Mouse (Mus musculus): ENCODE data around the gene Zkscan8. TPM values are rescaled to one million over a fixed set of nuclear protein-coding genes. Genes with fewer than 3 reads are reported as not detected.
"Not testable (repeated sequence)": the region's sequence is repeated elsewhere in the genome, so short reads cannot be mapped to it uniquely, and the experiment has no call there.

Gene Zkscan8
- 10 to 100 TPM; 27.8 to 30.2 TPM for total RNA-seq (2021)
- long read RNA-seq, experiment 1, partial matches to known transcripts, result 0 of 1 reads
- long read RNA-seq, experiment 1, other reads (novel, unspliced or antisense), result 1 of 1 reads
- long read RNA-seq, experiment 2, partial matches to known transcripts, result 0 of 1 reads
- long read RNA-seq, experiment 2, other reads (novel, unspliced or antisense), result 1 of 1 reads

DNA sequence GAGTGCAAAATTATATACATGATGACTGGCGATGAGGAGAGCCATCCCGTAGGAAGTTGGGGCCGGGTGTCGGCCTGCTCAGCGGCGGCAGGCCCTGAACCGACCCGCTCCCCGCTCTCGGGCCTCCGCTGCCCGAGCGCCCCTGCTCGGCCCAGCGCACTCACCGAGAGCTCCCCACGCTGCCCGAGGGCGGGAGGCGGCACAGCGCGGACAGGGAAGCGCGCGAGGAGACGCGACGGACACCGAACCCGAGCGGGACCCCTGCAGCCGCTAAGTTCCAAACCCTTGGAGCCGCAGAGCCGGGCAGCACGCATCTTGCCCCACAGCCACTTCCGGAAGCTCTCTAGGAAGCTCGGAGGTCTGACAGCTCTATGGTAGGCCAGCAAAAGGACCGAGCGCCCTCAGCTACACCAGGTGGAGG lies at the start of gene Zkscan8:
Gene Zkscan8, minus strand, starts transcription at position 340 of the 421 bp plus-strand sequence.
- peak; percentile 60 to 81 for DNase-seq (ENCODE audit: low spot score in 2 of 2)

- no peak for DNase-seq (ENCODE audit: low spot score in 2 of 2)
These were observed 28.9 kb upstream of the Zkscan8 start, which contains the start of gene Olfr1535 for GRCm38 (mm10) chr13:21559793-21560192. Olfr1535 (minus strand) TSS chr13:21559893.

GRCm38 (mm10) chr13:21550416-21551110 lies 19.6 kb upstream of the Zkscan8 start:
- DNase-seq (ENCODE audit: low spot score in 2 of 2), result no peak

DNA sequence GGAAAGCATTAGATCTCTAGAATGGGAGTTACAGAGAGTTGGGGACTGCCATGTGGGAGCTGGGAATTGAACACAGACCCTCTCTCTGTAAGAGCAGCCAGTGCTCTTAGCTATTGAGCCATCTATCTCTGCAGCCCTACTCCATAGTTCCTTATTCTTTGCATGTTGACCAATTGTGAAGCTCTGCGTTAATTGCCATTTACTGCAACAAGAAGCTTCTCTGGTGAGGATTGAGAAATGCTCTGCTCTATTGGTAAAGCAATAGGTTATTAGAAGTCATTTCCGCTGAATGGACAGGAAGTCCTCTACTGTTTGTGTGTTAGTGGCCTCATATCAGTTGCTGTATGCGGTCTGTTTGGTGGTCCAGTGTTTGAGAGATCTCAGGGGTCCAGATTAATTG lies 18.6 kb upstream of the Zkscan8 start:
- no peak for DNase-seq (ENCODE audit: low spot score in 2 of 2)

DNA sequence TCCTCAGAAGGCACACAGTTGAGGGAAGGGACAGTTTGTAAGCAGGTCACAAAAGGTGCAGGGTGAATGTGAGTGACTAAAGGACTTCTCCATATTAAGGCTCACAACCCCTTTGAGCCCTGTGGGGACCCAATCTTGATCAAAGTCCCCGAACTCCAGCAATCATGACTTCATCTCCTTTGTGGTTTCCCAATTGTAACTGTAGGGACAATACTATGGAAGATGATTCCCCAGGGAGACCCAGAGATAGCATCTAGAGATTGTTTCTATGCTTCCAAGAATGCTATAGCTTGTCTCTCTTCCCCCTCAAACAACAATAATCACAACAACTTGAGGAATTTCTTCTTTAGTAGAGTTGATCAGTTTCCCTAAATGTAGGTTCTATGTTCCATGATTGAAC lies 11.8 kb upstream of the Zkscan8 start, which contains the start of gene Olfr1366:
Gene Olfr1366, minus strand, starts transcription at position 101 of the 400 bp plus-strand sequence.
- no peak for DNase-seq (ENCODE audit: low spot score in 2 of 2)

DNA sequence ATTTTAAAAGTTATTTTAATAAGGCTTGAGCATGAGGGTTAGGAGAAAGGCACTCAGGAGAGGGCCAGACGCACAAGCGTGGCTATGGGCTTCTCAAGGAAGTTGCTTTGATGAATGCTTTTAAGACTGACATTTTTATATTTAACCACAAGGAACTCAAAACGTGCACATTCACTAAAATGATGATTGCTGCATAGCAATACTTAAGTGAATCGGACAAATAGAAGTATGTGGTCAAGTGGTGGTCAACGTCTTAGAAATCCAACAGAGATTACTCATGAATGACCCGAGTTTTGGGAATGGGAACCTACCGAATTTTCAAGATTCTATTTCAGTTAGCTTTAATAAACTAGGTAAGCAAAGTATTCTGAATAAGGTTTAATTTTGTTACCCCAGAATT lies 784 bp downstream of the Zkscan8 start:
- DNase-seq (ENCODE audit: low spot score in 2 of 2), result no peak

DNA sequence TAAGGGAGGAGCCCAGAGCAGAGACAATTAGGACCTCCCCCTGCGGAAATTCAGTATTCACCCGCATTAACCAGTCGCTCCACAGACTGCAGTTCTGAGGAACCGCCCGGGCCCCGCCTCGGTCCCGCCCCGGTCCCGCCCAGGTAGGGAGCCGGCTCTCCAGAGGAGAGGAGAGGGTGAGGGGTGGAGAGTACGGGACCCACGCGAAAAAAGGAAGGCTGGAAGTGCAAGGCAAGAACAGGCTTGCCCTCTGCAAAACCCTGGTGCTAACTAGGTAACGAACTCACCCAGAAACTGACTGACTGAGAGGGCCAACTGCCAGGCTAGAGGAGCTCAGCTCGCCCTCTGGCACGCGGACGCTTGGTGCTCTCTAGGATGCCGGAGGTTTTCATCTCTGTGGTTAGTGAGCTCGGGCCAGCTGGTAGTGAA lies 24.7 kb downstream of the Zkscan8 start:
- peak; percentile 67 to 77 for DNase-seq (ENCODE audit: low spot score in 2 of 2)

DNA sequence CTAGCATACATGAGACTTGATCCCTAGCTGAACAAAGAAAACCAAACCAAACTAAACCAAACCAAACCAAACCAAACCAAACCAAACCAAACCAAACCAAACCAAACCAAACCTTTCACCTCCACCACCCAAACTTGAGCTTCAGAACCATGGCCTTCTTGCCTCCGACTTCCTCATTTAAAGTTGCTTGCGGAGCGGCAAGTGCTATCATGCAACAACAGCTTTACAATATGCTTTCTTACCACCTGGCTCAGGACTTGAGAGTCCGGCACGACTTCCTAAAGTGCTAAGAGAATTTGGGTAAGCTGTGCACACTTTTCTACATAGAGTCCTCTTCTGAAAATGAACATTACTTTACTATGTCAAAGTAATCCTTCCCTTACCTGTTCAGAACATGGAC lies 28.6 kb downstream of the Zkscan8 start:
- DNase-seq (ENCODE audit: low spot score in 2 of 2), result no peak

- not testable (repeated sequence) for DNase-seq (ENCODE audit: low spot score in 2 of 2)
These were observed 29.7 kb downstream of the Zkscan8 start, which contains the start of gene Gm11273 for GRCm38 (mm10) chr13:21501182-21501581. Gm11273 (minus strand) TSS chr13:21501418.

- no peak for DNase-seq (ENCODE audit: low spot score in 2 of 2)
These were observed 35.8 kb downstream of the Zkscan8 start, which contains the start of gene AK157302 for GRCm38 (mm10) chr13:21495080-21495479. AK157302 (plus strand) TSS chr13:21495223.

DNA sequence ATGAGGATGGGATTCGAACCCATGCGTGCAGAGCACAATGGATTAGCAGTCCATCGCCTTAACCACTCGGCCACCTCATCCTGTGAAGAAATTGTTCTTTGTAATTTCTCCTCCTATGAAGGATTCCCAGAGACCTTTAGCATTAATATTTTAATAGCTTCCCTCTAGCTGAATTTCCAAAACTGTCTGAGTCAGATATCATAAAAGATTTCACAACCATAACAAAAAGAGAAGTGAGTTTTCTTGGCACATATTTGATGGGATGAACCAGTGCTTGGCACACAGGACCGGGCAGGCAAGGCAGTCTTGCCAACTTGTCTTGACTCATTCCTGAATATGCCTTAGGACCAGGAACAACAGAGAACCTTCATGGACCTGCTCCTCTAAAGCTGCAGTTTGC lies 38.1 kb downstream of the Zkscan8 start:
- DNase-seq (ENCODE audit: low spot score in 2 of 2), result no peak

DNA sequence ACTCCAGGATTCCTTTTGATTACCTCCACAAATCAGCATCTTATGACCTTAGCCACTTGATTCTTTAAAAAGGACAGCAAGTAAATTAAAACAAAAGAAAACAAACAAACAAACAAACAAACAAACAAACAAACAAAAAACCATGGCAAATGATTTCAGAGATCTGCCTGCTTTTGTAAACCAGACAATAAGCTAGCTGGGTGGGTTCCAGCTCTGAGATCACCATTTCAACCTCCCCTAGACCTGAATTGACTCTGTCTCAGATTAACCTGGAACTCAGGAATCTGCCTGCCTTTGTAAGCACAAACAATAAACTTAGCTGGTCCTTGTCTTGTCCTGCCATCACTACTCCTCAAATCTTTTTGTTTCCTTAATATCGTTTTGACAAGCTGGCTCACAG lies 44.0 kb downstream of the Zkscan8 start:
- no peak for DNase-seq (ENCODE audit: low spot score in 2 of 2)

DNA sequence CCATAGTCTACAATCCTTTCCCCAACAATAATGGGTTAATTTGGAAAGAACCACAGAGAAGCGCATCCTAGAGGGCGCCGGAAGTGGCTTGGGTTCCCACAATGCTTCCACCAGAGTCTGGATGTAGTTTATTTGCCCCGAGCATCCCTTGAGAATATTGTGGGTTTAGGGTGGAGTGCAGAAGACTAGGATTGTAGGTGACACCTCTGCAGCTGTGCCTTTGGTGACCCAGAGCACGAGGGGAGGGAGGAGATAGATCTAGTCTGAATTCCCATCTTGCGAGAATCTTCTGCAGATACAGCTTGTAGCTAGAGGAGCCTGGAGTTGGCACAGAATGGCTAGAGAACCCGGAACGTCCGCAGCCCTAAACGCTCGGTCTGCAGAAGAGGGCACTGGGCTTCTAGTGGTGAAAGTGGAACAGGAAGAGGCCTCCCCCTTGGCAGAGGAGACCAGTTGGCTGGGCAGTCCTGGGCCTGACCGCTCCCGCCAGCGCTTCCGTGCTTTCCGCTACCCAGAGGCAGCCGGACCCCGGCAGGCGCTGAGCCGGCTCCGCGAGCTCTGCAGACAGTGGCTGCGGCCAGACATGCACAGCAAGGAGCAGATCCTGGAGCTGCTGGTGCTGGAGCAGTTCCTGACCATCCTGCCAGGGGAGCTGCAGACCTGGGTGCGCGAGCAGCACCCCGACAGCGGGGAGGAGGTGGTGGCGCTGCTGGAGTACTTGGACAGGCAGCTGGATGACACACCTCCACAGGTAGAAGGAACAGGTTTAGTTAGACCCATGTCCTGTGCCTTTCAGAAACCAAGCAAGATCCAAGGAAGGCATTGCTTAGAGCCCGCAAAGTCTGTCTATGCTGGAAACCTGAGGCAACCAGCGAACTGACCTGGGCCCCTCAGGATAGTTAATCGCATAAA lies 51.9 kb downstream of the Zkscan8 start, which contains the start of the genes Zkscan4 and Gm10065:
Gene Zkscan4, plus strand, starts transcription at position 149 of the 912 bp plus-strand sequence.
Gene Gm10065, minus strand, starts transcription at position 683 of the 912 bp plus-strand sequence.
- DNase-seq (ENCODE audit: low spot score in 2 of 2), result peak; percentile 24 to 46

GRCm38 (mm10) chr13:21472427-21472826 lies 58.5 kb downstream of the Zkscan8 start:
- DNase-seq (ENCODE audit: low spot score in 2 of 2), result no peak

DNA sequence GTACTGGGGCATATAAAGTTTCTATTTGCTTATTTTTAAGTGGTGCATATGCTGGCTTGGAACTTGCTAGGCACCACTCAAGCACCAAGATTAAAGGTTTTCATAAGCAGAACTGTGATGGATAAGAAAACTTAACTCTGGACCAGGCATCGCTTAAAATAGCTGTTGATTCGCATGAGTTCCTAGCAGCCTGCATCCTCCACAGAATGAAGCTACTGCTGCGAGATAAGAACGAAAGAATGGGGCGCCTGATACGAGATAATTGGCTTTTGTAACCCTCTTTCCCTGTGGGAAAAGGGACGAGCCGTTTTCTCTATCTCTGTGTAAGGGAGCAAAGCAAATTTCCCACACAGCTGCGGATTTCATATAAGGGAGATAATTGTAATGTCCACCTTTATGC lies 61.8 kb downstream of the Zkscan8 start:
- DNase-seq (ENCODE audit: low spot score in 2 of 2), result no peak

DNA sequence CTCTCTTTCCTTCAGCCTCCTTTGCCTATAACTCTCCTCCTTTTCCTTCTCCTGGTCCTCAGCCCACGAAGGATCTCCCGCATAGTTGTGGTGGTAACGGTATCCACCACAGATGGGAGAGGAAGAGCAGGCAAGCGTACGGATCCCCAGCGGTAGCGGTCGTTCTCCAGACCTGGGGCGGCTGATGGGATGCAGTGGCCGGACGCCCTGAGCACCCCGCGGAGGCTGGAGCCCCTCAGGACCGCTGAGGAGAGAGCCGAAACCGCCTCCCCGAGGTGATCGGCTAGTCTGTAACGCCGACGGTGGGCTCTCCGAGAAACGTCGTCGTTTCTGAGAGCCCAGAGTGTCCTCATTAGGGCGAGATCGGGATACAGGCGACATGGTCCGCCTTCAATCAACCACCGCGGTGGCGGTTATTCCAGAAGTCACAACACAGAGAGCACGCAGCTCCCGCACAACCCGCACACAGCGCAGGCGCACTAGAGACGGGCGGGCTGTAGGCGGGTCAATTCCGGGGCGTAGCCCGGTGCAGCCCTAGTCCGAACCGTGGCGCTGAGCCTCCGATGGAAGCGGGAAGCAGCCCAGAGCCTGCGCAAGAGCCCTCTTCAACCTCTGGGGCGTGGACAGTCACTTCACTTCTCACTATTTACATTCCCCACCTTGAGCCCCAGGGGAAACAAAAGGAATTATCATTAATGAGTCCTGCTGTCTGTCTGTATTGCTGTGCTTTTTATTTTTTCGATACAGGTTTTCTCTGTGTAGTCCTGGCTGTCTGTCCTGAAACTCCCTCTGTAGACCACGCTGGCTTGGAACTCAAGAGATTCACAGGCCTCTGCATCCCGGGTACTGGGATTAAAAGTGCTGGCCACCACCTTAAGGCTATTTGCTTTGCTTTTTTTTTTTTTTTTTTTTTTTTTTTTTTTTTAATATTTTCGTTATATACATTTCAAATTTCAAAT lies 62.6 kb downstream of the Zkscan8 start, which contains the start of gene Nkapl:
Gene Nkapl, minus strand, starts transcription at position 449 of the 959 bp plus-strand sequence.
- peak; percentile 32 to 62 for DNase-seq (ENCODE audit: low spot score in 2 of 2)

- no peak for DNase-seq (ENCODE audit: low spot score in 2 of 2)
These were observed 63.6 kb downstream of the Zkscan8 start for GRCm38 (mm10) chr13:21467336-21467735.
